Mouse (Mus musculus) spleen, adult 2 months (tissue): ENCODE measurements around the gene Rbm5. TPM values are rescaled to one million over a fixed set of nuclear protein-coding genes. Genes with fewer than 3 reads are reported as not detected.

Experiments used
- DNase-seq, 2 experiments: peaks; one replicate each; pipeline versions ENCODE4 v3.0.0 to v3.0.0-alpha.2; 2012 to 2021; ENCODE audit warnings: low spot score in 2 of 2, low read depth in 1 of 2
- H3K27ac ChIP-seq: fragments of 200-500 bp; 2 replicates; pipeline ENCODE4 v1.5.1; 2012; ENCODE audit warnings: low read length, inconsistent platforms; ENCODE audit not compliant: insufficient read depth
- H3K27me3 ChIP-seq: fragments of 200-500 bp; 2 replicates; pipeline ENCODE4 v1.6.1; 2012; ENCODE audit warnings: mild to moderate bottlenecking, moderate library complexity, low read length, inconsistent platforms; ENCODE audit not compliant: control insufficient read depth, insufficient read depth
- H3K36me3 ChIP-seq: fragments of 200-500 bp; 2 replicates; pipeline ENCODE4 v1.6.1; 2012; ENCODE audit warnings: mild to moderate bottlenecking, low read length, inconsistent platforms; ENCODE audit not compliant: control insufficient read depth, insufficient read depth
- H3K4me1 ChIP-seq: fragments of 200-500 bp; 2 replicates; pipeline ENCODE4 v1.6.1; 2011; ENCODE audit warnings: inconsistent platforms; ENCODE audit not compliant: control insufficient read depth, insufficient read depth, insufficient read length
- H3K4me3 ChIP-seq: fragments of 200-500 bp; 2 replicates; pipeline ENCODE4 v1.5.1; 2011; ENCODE audit warnings: mild to moderate bottlenecking, inconsistent platforms; ENCODE audit not compliant: insufficient read depth, insufficient read length; ENCODE audit errors: extremely low read depth
- CTCF ChIP-seq: fragments of 200-500 bp; IDR thresholded peaks from 2 replicates; pipeline ENCODE4 v1.5.1; 2011; ENCODE audit warnings: mild to moderate bottlenecking, inconsistent platforms; ENCODE audit not compliant: insufficient read depth, insufficient read length, insufficient replicate concordance; ENCODE audit errors: extremely low read depth
- POLR2A ChIP-seq: fragments of 200-500 bp; IDR thresholded peaks from 2 replicates; pipeline ENCODE4 v1.6.1; 2011; ENCODE audit warnings: low read depth, low read length, inconsistent platforms
- WGBS: fragments of 180-500 bp; shearing (Covaris S2); methylation state at CpG from one replicate; pipeline ENCODE4 v1.1.7; 2018; 5-methylcytosine and 5-hydroxymethylcytosine counted together
- polyA plus RNA-seq: library from polyadenylated mRNA; depleted of rRNA; stranded (reverse); fragments of >200 nt; gene quantifications from 2 replicates; pipeline ENCODE4 v1.2.3, GENCODE M21; 2012

The Rbm5 gene
- polyA plus RNA-seq, 1 experiment = 76.0 TPM

GRCm38 (mm10) chr9:107709697-107710483 is 60.9 kb downstream of the Rbm5 start, which contains the start of gene Sema3f:
TSS of gene Sema3f (minus strand) at chr9:107710475.
- Histone ChIP-seq H3K4me3 (peak within 1 kb of the TSS; percentile 61; the same call in 1 of the 2 replicates), H3K4me1 (peaks cover 6% of the 10 kb centered on the region), H3K27me3 (peaks cover 15% of the 10 kb centered on the region), H3K36me3 (no peaks in the 10 kb centered on the region), H3K27ac (peak within 1 kb of the TSS; percentile 13; the same call in 1 of the 2 replicates)
- DNase-seq = peak; percentile 33 to 57
- WGBS = 2% methylated on average over 71 of the region's 86 CpGs
- TF ChIP-seq POLR2A (no peak), CTCF (no peak)

GRCm38 (mm10) chr9:107709096-107709696 is 61.6 kb downstream of the Rbm5 start:
- under 1% methylated on average over 55 of the region's 55 CpGs for WGBS
- Histone ChIP-seq H3K4me1 (peaks cover 6% of the 10 kb centered on the region), H3K27ac (peak overlapping the region; percentile 13; the same call in 1 of the 2 replicates), H3K36me3 (no peaks in the 10 kb centered on the region), H3K4me3 (peak overlapping the region; percentile 61), H3K27me3 (peaks cover 15% of the 10 kb centered on the region)
- TF ChIP-seq POLR2A (no peak), CTCF (no peak)
- no peak for DNase-seq

GRCm38 (mm10) chr9:107708439-107709095 is 62.2 kb downstream of the Rbm5 start:
- Histone ChIP-seq H3K27me3 (peaks cover 15% of the 10 kb centered on the region), H3K4me1 (peaks cover 6% of the 10 kb centered on the region), H3K27ac (no peak overlapping the region; the same call in 1 of the 2 replicates), H3K4me3 (peak overlapping the region; percentile 61; the same call in 1 of the 2 replicates), H3K36me3 (no peaks in the 10 kb centered on the region)
- no peak for TF ChIP-seq POLR2A
- TF ChIP-seq CTCF = no peak
- WGBS = 11% methylated on average over 21 of the region's 21 CpGs
- DNase-seq = no peak

GRCm38 (mm10) chr9:107707701-107708438 is 62.9 kb downstream of the Rbm5 start:
- Histone ChIP-seq H3K4me3 (0 out of 2 replicates have a peak overlapping the region, but pooled peaks have one; percentile 4), H3K4me1 (peaks cover 6% of the 10 kb centered on the region), H3K27ac (no peak overlapping the region), H3K27me3 (peaks cover 15% of the 10 kb centered on the region), H3K36me3 (no peaks in the 10 kb centered on the region)
- TF ChIP-seq POLR2A = no peak
- no peak for TF ChIP-seq CTCF
- no peak for DNase-seq
- 11% methylated on average over 17 of the region's 17 CpGs for WGBS

GRCm38 (mm10) chr9:107706781-107707211 is 64.0 kb downstream of the Rbm5 start:
- H3K27ac ChIP-seq = no peak overlapping the region
- peaks cover 15% of the 10 kb centered on the region for H3K27me3 ChIP-seq
- no peaks in the 10 kb centered on the region for H3K36me3 ChIP-seq
- H3K4me1 ChIP-seq = peaks cover 6% of the 10 kb centered on the region
- no peak for DNase-seq
- no peak for TF ChIP-seq CTCF
- TF ChIP-seq POLR2A = no peak
- 15% methylated on average over 14 of the region's 14 CpGs for WGBS
- no peak overlapping the region for H3K4me3 ChIP-seq
